Mouse (Mus musculus) hindbrain, embryonic 14.5 days (tissue): Measurements from ENCODE around the gene Zcchc17. TPM values are rescaled to one million over a fixed set of nuclear protein-coding genes. Genes with fewer than 3 reads are reported as not detected.

Experiments used
- ATAC-seq: fragments of 200-750 bp; cut with Nextera tagmentation; 2 replicates; pipeline ENCODE4 v1.8.0; 2017; ENCODE audit warnings: moderate number of reproducible peaks, mild to moderate bottlenecking, moderate TSS enrichment, moderate library complexity; ENCODE audit not compliant: low FRiP score
- DNase-seq: peaks from one replicate; pipeline ENCODE4 v3.0.0-alpha.2; 2015; ENCODE audit warnings: low spot score
- H3K27ac ChIP-seq: fragments of 300-500 bp; sonication (generic); 2 replicates; pipeline ENCODE4 v1.5.1; 2014; ENCODE audit warnings: mild to moderate bottlenecking, moderate library complexity
- H3K27me3 ChIP-seq: fragments of 300-500 bp; sonication (generic); 2 replicates; pipeline ENCODE4 v1.6.1; 2014; ENCODE audit warnings: mild to moderate bottlenecking, low read length, mixed read lengths; ENCODE audit not compliant: control insufficient read depth, insufficient read depth
- H3K36me3 ChIP-seq: fragments of 300-500 bp; sonication (generic); replicated peaks from 2 replicates; pipeline ENCODE4 v1.6.1; 2014; ENCODE audit not compliant: control insufficient read depth, insufficient read depth
- H3K4me1 ChIP-seq: fragments of 300-500 bp; sonication (generic); replicated peaks from 2 replicates; pipeline ENCODE4 v1.6.1; 2014; ENCODE audit warnings: antibody characterized with exemption, low read length, mixed read lengths; ENCODE audit not compliant: control insufficient read depth, insufficient read depth
- H3K4me2 ChIP-seq: fragments of 300-500 bp; sonication (generic); replicated peaks from 2 replicates; pipeline ENCODE4 v1.6.1; 2014; ENCODE audit warnings: mild to moderate bottlenecking, moderate library complexity
- H3K4me3 ChIP-seq: fragments of 300-500 bp; sonication (generic); replicated peaks from 2 replicates; pipeline ENCODE4 v1.5.1; 2014; ENCODE audit warnings: mild to moderate bottlenecking, low read length
- H3K9ac ChIP-seq: fragments of 300-500 bp; sonication (generic); 2 replicates; pipeline ENCODE4 v1.6.1; 2014
- H3K9me3 ChIP-seq: fragments of 300-500 bp; sonication (generic); 2 replicates; pipeline ENCODE4 v1.6.1; 2016; ENCODE audit warnings: low read length; ENCODE audit not compliant: control insufficient read depth
- WGBS: fragments of 180-500 bp; shearing (Covaris S2); extraction: QIAGEN DNeasy Blood & Tissue Kit; methylation state at CpG from one replicate; pipeline ENCODE4 v1.1.7; 2014; 5-methylcytosine and 5-hydroxymethylcytosine counted together
- polyA plus RNA-seq: library from polyadenylated mRNA; unstranded; fragments of >200 nt; fragmentation: Nextera tagmentation; extraction: Ambion mirVana; gene quantifications from 2 replicates; pipeline ENCODE4 v1.2.1, GENCODE M21; 2014

Gene Zcchc17
- 88.1 and 89.8 TPM in 2 replicates for polyA plus RNA-seq

DNA sequence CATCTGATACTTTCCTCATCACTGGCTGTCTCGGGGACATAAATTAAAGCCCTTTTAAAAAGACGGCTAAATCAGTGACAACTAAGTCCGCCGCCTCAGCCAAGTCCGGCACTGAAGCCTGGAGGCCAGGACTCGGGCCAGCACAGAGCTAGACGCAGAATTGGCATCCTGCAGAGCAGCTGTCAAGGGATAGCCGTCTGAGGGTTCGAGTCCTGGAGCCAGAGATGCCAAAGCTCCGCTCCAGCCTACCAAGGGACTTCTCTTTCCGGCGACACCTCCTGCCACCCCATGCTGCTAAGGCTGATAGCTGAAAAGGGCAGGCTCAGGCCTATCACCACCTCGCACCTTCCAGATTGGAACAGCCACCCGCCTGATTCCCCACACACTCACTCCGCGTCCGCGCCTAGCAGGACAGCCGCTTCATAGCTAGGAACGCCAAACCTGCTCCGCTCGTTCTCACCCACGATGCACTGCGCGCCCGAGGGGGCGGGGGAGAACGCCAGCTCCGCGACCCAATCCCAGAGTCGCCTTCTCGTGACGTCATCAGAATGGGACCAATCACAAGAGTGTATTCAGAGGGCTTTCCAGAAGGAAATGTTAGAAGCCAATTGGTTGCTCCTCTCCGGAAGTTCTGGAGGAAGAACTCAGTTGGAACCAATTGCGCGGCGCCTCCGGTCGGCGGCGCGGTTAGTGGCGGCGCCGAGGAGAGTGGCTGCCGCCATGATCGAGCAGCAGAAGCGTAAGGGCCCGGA lies at the start of gene Zcchc17, which contains the start of gene Snrnp40:
Gene Zcchc17, minus strand, starts transcription at position 458 of the 752 bp plus-strand sequence.
Gene Snrnp40, plus strand, starts transcription at position 647 of the 752 bp plus-strand sequence.
- ATAC-seq, result peak; percentile 99

DNA sequence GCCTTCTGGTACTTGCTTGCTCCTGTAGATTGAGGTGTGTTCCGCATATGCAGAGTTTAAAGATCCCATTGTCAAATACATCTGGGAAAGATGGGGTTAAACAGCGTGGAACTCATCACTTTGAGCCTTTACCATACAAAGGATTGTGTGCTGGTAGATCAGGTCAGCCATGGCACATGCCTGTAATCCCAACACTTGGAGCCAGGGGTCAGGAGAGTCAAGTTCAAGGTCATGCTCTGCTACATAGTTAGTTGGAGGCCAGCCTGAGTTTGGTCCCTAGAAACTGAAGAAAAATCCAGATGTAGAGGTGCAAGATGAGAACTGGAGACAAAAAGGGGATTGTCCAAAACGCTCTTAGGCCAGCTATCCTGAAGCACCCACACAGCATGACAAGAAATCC lies 31.5 kb upstream of the Zcchc17 start:
- Histone ChIP-seq H3K4me2 (no peak overlapping the region), H3K4me1 (no peaks in the 10 kb centered on the region; the same call in 1 of the 2 replicates), H3K9me3 (no peaks in the 10 kb centered on the region), H3K27me3 (no peaks in the 10 kb centered on the region), H3K27ac (no peak overlapping the region), H3K9ac (no peak overlapping the region), H3K4me3 (no peak overlapping the region), H3K36me3 (peaks cover 43% of the 10 kb centered on the region)
- DNase-seq (no peak), ATAC-seq (no peak)
- WGBS, result 61% methylated on average over 3 of the region's 3 CpGs

More for the DNA sequence above, at the start of gene Zcchc17, which contains the start of gene Snrnp40:
- H3K9me3 ChIP-seq, result no peaks in the 10 kb centered on the region
- peak; percentile 100 for DNase-seq
- peak within 1 kb of the TSS; percentile 85 for H3K27ac ChIP-seq
- H3K36me3 ChIP-seq, result peaks cover 29% of the 10 kb centered on the region
- H3K4me1 ChIP-seq, result peaks cover 16% of the 10 kb centered on the region
- peak within 1 kb of the TSS; percentile 93 for H3K4me3 ChIP-seq
- 1% methylated on average over 49 of the region's 49 CpGs for WGBS
- H3K9ac ChIP-seq, result peak within 1 kb of the TSS; percentile 92
- peak within 1 kb of the TSS; percentile 89 for H3K4me2 ChIP-seq
- H3K27me3 ChIP-seq, result no peaks in the 10 kb centered on the region

DNA sequence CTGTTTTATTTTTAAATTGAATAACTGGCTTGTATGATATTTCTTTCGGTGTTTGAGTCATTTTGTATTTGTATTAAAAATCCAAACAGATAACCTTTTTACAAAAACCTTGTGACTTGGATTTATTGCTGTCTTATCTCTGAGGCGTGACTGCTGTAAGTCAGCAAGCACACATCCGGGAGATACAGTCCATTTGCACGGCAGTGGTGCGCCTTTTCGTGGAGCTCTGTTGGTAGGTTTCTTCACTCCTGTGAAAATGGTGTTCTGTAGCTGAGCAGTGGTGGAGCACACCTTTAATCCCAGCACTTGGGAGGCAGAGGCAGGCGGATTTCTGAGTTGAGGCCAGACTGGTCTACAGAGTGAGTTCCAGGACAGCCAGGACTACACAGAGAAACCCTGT lies 30.2 kb upstream of the Zcchc17 start:
- no peak overlapping the region for H3K4me2 ChIP-seq
- no peak overlapping the region for H3K4me3 ChIP-seq
- WGBS, result 93% methylated on average over 7 of the region's 7 CpGs
- no peak overlapping the region for H3K9ac ChIP-seq
- H3K36me3 ChIP-seq, result peaks cover 55% of the 10 kb centered on the region
- no peak for DNase-seq
- no peak overlapping the region for H3K27ac ChIP-seq
- no peak for ATAC-seq
- no peaks in the 10 kb centered on the region for H3K9me3 ChIP-seq
- H3K27me3 ChIP-seq, result no peaks in the 10 kb centered on the region
- H3K4me1 ChIP-seq, result no peaks in the 10 kb centered on the region; the same call in 1 of the 2 replicates

DNA sequence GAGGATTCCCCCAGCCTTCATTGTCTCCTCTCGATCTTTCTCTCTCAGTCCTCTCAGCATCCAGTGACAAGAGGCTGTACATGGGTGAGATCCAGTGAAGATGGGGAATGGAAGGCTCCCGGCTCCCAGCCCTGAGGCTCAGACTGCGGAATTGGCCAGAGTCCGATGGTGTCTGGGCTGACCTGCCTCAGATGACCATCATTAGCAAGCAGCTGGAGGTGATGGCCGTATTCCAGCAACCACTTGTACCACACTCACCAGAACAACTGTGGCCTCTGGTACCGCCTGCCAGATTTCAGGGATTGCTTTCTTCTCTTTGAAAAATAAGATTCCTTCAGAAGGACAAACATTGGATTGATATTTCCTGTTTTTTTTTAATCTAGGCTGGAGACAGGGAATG lies 29.8 kb upstream of the Zcchc17 start:
- no peak overlapping the region for H3K27ac ChIP-seq
- H3K4me1 ChIP-seq, result no peaks in the 10 kb centered on the region; the same call in 1 of the 2 replicates
- WGBS, result 64% methylated on average over 6 of the region's 6 CpGs

DNA sequence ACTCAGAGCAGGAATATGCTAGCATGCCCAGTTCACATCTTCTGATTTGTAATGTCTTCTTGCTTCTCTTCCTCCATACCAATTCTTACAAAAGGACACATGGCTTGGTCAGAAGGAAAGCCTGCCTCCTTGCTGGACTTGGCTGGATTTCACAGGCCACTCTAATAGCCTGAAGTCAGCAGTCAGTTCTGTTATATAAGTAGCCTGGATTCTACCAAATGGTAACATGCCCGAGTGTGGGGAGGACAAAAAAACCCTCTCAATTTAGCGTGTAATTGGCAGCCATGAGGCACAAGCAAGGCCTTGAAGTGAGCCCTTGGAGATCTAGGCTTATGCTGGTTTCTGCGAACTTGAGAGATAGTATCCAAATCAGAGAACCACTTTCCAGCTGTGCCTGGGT lies 27.5 kb upstream of the Zcchc17 start:
- 67% methylated on average over 3 of the region's 3 CpGs for WGBS
- no peak overlapping the region for H3K9ac ChIP-seq
- no peaks in the 10 kb centered on the region for H3K9me3 ChIP-seq
- H3K4me1 ChIP-seq, result no peaks in the 10 kb centered on the region
- no peak overlapping the region for H3K27ac ChIP-seq
- peaks cover 81% of the 10 kb centered on the region for H3K36me3 ChIP-seq
- DNase-seq (no peak), ATAC-seq (no peak)
- no peak overlapping the region for H3K4me3 ChIP-seq
- H3K4me2 ChIP-seq, result no peak overlapping the region
- no peaks in the 10 kb centered on the region for H3K27me3 ChIP-seq

More for the DNA sequence above, 29.8 kb upstream of the Zcchc17 start:
- H3K9ac ChIP-seq, result no peak overlapping the region
- H3K27me3 ChIP-seq, result no peaks in the 10 kb centered on the region
- H3K4me2 ChIP-seq, result no peak overlapping the region
- H3K4me3 ChIP-seq, result no peak overlapping the region
- no peak for DNase-seq
- no peak for ATAC-seq
- H3K9me3 ChIP-seq, result no peaks in the 10 kb centered on the region
- peaks cover 59% of the 10 kb centered on the region for H3K36me3 ChIP-seq

DNA sequence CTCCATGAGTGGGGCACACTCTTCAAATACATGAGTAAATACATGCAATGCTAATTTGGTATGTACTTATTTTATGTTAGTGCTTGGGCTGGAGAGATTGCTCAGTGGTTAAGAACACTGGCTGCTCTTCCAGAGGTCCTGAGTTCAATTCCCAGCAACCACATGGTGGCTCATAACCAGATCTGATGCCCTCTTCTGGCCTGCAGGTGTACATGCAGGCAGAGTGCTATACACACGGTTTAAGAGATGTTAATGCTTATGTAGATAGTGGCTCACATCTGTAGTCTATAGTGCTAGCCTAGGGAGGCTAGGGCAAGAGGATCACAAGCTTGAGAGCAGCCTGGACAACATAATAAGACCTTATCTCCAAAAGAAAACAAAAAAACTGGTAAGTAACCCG lies 20.7 kb upstream of the Zcchc17 start:
- Histone ChIP-seq H3K9me3 (no peaks in the 10 kb centered on the region), H3K4me1 (no peaks in the 10 kb centered on the region), H3K27ac (no peak overlapping the region), H3K27me3 (no peaks in the 10 kb centered on the region), H3K4me3 (no peak overlapping the region), H3K4me2 (no peak overlapping the region), H3K36me3 (peaks cover 88% of the 10 kb centered on the region), H3K9ac (no peak overlapping the region)
- no peak for ATAC-seq
- 91% methylated on average over 2 of the region's 2 CpGs for WGBS
- DNase-seq, result no peak

DNA sequence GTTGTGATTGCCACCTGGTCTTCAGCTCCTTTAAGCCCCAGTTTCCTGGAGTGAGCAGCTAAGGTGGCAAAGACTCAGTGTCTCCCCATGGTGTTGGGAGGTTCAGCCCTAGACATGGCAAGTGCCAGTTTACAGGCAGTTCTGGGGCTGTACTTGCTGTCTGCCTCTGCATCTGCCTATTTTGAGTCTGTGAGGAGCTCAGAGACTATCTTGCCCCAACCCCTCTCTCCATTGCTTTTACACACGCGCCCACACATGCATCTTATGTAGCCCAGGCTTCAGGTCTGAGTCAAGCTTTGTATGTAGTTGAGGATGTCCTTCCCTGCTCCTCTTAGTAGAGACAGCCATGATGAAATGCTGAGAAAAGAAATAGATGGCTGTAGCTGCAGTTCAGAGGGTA lies 19.4 kb upstream of the Zcchc17 start:
- ATAC-seq, result no peak
- H3K36me3 ChIP-seq, result peaks cover 88% of the 10 kb centered on the region

DNA sequence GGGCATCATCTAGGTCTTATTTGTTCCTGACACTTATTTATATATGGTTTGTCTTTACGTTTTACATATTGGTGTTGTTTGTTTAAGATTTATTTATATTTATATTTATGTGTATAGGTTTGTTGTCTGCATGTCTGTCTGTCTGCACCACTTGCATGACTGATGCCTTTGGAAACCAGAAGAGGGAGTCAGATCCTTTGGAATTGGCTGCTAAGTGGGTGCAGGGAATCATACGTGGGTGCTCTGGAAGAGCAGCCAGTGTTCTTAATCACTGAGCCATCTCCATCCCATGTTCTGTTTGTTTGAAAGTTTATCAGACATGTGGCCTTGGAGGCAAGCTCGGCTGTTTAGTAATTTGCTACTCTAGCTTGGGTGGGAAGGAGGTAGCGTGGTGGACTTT lies 17.8 kb upstream of the Zcchc17 start:
- Histone ChIP-seq H3K36me3 (peaks cover 89% of the 10 kb centered on the region), H3K9me3 (no peaks in the 10 kb centered on the region)
- 85% methylated on average over 4 of the region's 4 CpGs for WGBS

More for the DNA sequence above, 19.4 kb upstream of the Zcchc17 start:
- WGBS, result 100% methylated on average over 2 of the region's 2 CpGs
- Histone ChIP-seq H3K4me2 (no peak overlapping the region), H3K27ac (no peak overlapping the region), H3K9ac (no peak overlapping the region), H3K4me3 (no peak overlapping the region), H3K9me3 (no peaks in the 10 kb centered on the region), H3K27me3 (no peaks in the 10 kb centered on the region), H3K4me1 (no peaks in the 10 kb centered on the region)
- no peak for DNase-seq

DNA sequence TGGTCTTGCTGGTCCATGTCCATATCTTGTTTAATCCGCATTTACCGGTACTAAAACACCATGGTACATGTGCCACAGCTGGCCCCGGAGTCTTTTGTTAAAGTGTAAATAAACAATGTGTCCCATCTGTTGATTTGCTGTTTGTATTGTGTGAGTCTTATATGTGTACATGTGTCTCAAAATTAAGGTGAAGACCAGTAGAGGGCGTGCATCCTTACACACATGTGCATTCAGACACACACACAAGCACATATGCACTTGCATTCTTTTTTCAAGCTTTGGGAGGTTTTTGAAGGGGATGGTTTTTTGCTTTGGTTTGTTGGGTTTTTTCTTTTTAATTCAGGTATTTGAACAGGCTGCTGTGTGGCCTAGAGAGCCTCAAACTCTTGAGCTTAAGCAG lies 16.9 kb upstream of the Zcchc17 start:
- no peak for DNase-seq
- Histone ChIP-seq H3K27me3 (no peaks in the 10 kb centered on the region), H3K36me3 (peaks cover 86% of the 10 kb centered on the region), H3K27ac (no peak overlapping the region), H3K4me2 (no peak overlapping the region), H3K9me3 (no peaks in the 10 kb centered on the region), H3K4me1 (no peaks in the 10 kb centered on the region), H3K9ac (no peak overlapping the region), H3K4me3 (no peak overlapping the region)
- no peak for ATAC-seq
- 84% methylated on average over 4 of the region's 4 CpGs for WGBS

More for the DNA sequence above, 17.8 kb upstream of the Zcchc17 start:
- Histone ChIP-seq H3K27me3 (no peaks in the 10 kb centered on the region), H3K4me3 (no peak overlapping the region), H3K4me1 (no peaks in the 10 kb centered on the region), H3K27ac (no peak overlapping the region), H3K4me2 (no peak overlapping the region), H3K9ac (no peak overlapping the region)
- DNase-seq, result no peak
- ATAC-seq, result no peak
